ENCODE assay signal across 8 mouse cellular contexts in the genomic region with DNA sequence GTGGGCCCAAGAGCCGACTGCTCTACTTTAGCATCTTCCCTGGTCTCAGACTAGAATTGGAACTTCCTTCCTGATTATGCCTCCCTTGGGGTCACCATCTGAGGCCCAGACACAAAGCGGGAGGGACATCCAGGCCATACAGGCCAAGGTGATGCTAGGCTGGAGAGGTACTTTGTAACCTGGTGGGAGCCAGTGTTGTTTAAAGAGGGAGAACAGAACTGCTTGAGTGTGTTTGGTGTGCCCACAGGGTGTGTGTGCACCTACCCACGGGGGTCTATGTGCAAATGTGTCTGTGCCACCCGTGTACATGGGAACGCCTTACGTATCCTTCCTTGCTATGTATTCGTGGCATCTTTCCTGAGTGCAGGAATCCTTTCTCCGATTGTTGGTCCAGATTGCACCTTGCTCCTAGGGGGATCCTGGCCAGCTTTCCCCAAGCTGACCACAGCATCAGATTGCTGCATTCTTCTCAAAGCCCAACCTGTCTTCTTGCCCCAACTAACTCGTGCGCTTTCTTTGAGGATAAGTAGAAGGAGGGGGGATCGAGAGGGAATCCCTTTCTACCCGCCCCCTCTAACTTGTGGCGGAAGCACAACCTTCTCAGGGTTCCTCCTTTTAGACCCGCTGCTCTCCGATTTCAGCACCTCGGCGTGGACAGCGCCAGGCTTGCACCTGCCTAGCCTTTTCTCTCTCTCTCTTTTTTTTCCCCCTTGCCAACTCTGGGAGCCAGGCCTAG.
DNase-seq lines count a peak whose midpoint lies in the region; ATAC-seq and TF ChIP-seq lines count a peak whose summit lies in the region.

No protein-coding gene starts in this region.

- peak; percentile 15 to 33 for DNase-seq in B cell, adult 2 months
- peak; percentile 33 for DNase-seq in Muller cell, postnatal 12 days (ENCODE audit: inconsistent ontology term)
- DNase-seq in heart, embryonic 10.5 days (ENCODE audit: low spot score) = no peak
- peak; percentile 38 for DNase-seq in thymus, postnatal 0 days (ENCODE audit: low spot score)

- H3K36me3 ChIP-seq in heart, embryonic 10.5 days = no peaks in the 10 kb centered on the region
- no peaks in the 10 kb centered on the region for H3K36me3 ChIP-seq in kidney, embryonic 16.5 days (ENCODE audit: insufficient read depth, low read length)

- no peak for TF ChIP-seq CTCF in cortical plate, adult 2 months (IDR thresholded peaks at IDR 0.05; ENCODE audit: extremely low read depth, insufficient read depth, low read length)

- no peak for ATAC-seq in kidney, embryonic 16.5 days (ENCODE audit: low FRiP score, low TSS enrichment)
- ATAC-seq in megakaryocyte-erythroid progenitor cell, adult 5-6 weeks (replicated peaks; ENCODE audit: low FRiP score, low TSS enrichment, poor library complexity, severe bottlenecking) = 0 out of 2 replicates have a peak, but pooled peaks have one; percentile 54
- no peak for ATAC-seq in erythroid progenitor cell, adult 5-6 weeks (replicated peaks; ENCODE audit: low FRiP score, poor library complexity, severe bottlenecking)

- no peaks in the 10 kb centered on the region for H3K9me3 ChIP-seq in heart, embryonic 10.5 days
- no peaks in the 10 kb centered on the region for H3K9me3 ChIP-seq in kidney, embryonic 16.5 days (ENCODE audit: low read length)

- TF ChIP-seq POLR2A in cortical plate, adult 2 months (IDR thresholded peaks at IDR 0.05; ENCODE audit: extremely low read depth, insufficient read depth, low read length) = no peak

- H3K4me1 ChIP-seq in cortical plate, adult 2 months (ENCODE audit: control insufficient read depth, insufficient read depth, low read length) = peaks cover 4% of the 10 kb centered on the region; the same call in 1 of the 2 replicates
- peaks cover 17% of the 10 kb centered on the region for H3K4me1 ChIP-seq in heart, embryonic 10.5 days
- peaks cover 17% of the 10 kb centered on the region for H3K4me1 ChIP-seq in kidney, embryonic 16.5 days (ENCODE audit: insufficient read depth, low read length)

- no peak overlapping the region for H3K27ac ChIP-seq in cortical plate, adult 2 months (ENCODE audit: insufficient read depth, low read length)
- no peak overlapping the region for H3K27ac ChIP-seq in heart, embryonic 10.5 days
- H3K27ac ChIP-seq in kidney, embryonic 16.5 days (ENCODE audit: low read length) = no peak overlapping the region

- H3K9ac ChIP-seq in kidney, embryonic 16.5 days (replicated peaks; ENCODE audit: low read length) = no peak overlapping the region

- peak overlapping the region; percentile 92 for H3K4me2 ChIP-seq in kidney, embryonic 16.5 days (replicated peaks; ENCODE audit: low read depth, low read length)

- WGBS in heart, embryonic 10.5 days = 12% methylated on average over 18 of the region's 18 CpGs
- 11% methylated on average over 18 of the region's 18 CpGs for WGBS in kidney, embryonic 16.5 days

- H3K27me3 ChIP-seq in heart, embryonic 10.5 days (ENCODE audit: insufficient read depth, poor library complexity, severe bottlenecking) = peaks cover 78% of the 10 kb centered on the region
- H3K27me3 ChIP-seq in kidney, embryonic 16.5 days (ENCODE audit: insufficient read depth, low read length) = peaks cover 30% of the 10 kb centered on the region

- peak overlapping the region; percentile 46 for H3K4me3 ChIP-seq in cortical plate, adult 2 months (ENCODE audit: insufficient read depth, low read length)
- peak overlapping the region; percentile 60; the same call in 1 of the 2 replicates for H3K4me3 ChIP-seq in heart, embryonic 10.5 days
- peak overlapping the region; percentile 56 for H3K4me3 ChIP-seq in kidney, embryonic 16.5 days (ENCODE audit: low read length)
